Comparison of ENCODE assay signal across 8 mouse cellular contexts in genomic region chr19:5795668-5796572, GRCm38 (mm10). TPM values are rescaled to one million over a fixed set of nuclear protein-coding genes. Genes with fewer than 3 reads are reported as not detected.
DNase-seq lines count a peak whose midpoint lies in the region; ATAC-seq and TF ChIP-seq lines count a peak whose summit lies in the region.

No protein-coding gene starts in this region.

- in situ Hi-C loops in ES-E14 (cut with MboI; ENCODE audit: low sequenced_read_pairs in 2 of 2, unreplicated experiment in 2 of 2) = loop anchor here in 1 of 2 experiments (10.0 kb wide), 1 partner anchor 49 kb away; no protein-coding TSS in a partner anchor

- H3K27me3 ChIP-seq in heart, embryonic 13.5 days (replicated peaks) = no peaks in the 10 kb centered on the region
- no peaks in the 10 kb centered on the region for H3K27me3 ChIP-seq in forebrain, embryonic 16.5 days (replicated peaks; ENCODE audit: control insufficient read depth, insufficient read depth, low read length)
- no peaks in the 10 kb centered on the region for H3K27me3 ChIP-seq in liver, embryonic 16.5 days (ENCODE audit: control insufficient read depth, insufficient read depth, low read depth, low read length)

- peak overlapping the region; percentile 84 for H3K4me2 ChIP-seq in heart, embryonic 13.5 days
- H3K4me2 ChIP-seq in forebrain, embryonic 16.5 days (ENCODE audit: low read length) = peak overlapping the region; percentile 100
- peak overlapping the region; percentile 67 for H3K4me2 ChIP-seq in liver, embryonic 16.5 days (ENCODE audit: low read depth, low read length)

- peaks cover 39% of the 10 kb centered on the region for H3K4me1 ChIP-seq in heart, embryonic 13.5 days
- H3K4me1 ChIP-seq in ES-E14 (ENCODE audit: control insufficient read depth in 2 of 2, insufficient read depth in 2 of 2, low read length in 2 of 2, poor library complexity in 1 of 2) = no peaks in the 10 kb centered on the region
- peaks cover 39% of the 10 kb centered on the region for H3K4me1 ChIP-seq in forebrain, embryonic 16.5 days (replicated peaks; ENCODE audit: control insufficient read depth, insufficient read depth, low read length)
- peaks cover 42% of the 10 kb centered on the region for H3K4me1 ChIP-seq in liver, embryonic 16.5 days (ENCODE audit: control insufficient read depth, low read depth, low read length)

- peaks cover 56% of the 10 kb centered on the region for H3K36me3 ChIP-seq in heart, embryonic 13.5 days
- peaks cover 39% of the 10 kb centered on the region for H3K36me3 ChIP-seq in ES-E14 (ENCODE audit: control insufficient read depth, insufficient read depth, low read length, poor library complexity, severe bottlenecking)
- H3K36me3 ChIP-seq in forebrain, embryonic 16.5 days (ENCODE audit: control insufficient read depth, insufficient read depth) = peaks cover 15% of the 10 kb centered on the region
- H3K36me3 ChIP-seq in liver, embryonic 16.5 days (ENCODE audit: control insufficient read depth, insufficient read depth) = peaks cover 55% of the 10 kb centered on the region

- intact Hi-C loops in heart, postnatal 10 days (cut with DNase I) = no loop called here

- WGBS in heart, embryonic 13.5 days = 58% methylated on average over 11 of the region's 11 CpGs
- WGBS in forebrain, embryonic 16.5 days = 52% methylated on average over 11 of the region's 11 CpGs
- 62% methylated on average over 11 of the region's 11 CpGs for WGBS in liver, embryonic 16.5 days (ENCODE audit: insufficient replicate concordance)

- H3K9me3 ChIP-seq in heart, embryonic 13.5 days = no peaks in the 10 kb centered on the region
- H3K9me3 ChIP-seq in ES-E14 (ENCODE audit: control insufficient read depth, insufficient read depth, low read depth, low read length) = no peaks in the 10 kb centered on the region
- no peaks in the 10 kb centered on the region for H3K9me3 ChIP-seq in forebrain, embryonic 16.5 days (ENCODE audit: control insufficient read depth, low read length)
- no peaks in the 10 kb centered on the region for H3K9me3 ChIP-seq in liver, embryonic 16.5 days (replicated peaks; ENCODE audit: control insufficient read depth, low read length)

- peak overlapping the region; percentile 100 for H3K9ac ChIP-seq in heart, embryonic 13.5 days
- no peak overlapping the region; the same call in 1 of the 2 replicates for H3K9ac ChIP-seq in ES-E14 (ENCODE audit: insufficient read depth, low read depth, low read length, poor library complexity, severe bottlenecking)
- H3K9ac ChIP-seq in forebrain, embryonic 16.5 days (replicated peaks; ENCODE audit: low read depth, low read length) = peak overlapping the region; percentile 60
- no peak overlapping the region for H3K9ac ChIP-seq in liver, embryonic 16.5 days (ENCODE audit: low read depth, low read length)

- H3K27ac ChIP-seq in heart, embryonic 13.5 days (replicated peaks) = peak overlapping the region; percentile 77
- H3K27ac ChIP-seq in ES-E14 (ENCODE audit: insufficient read depth, low read depth, low read length, poor library complexity, severe bottlenecking) = peak overlapping the region; percentile 54; the same call in 1 of the 2 replicates
- no peak overlapping the region for H3K27ac ChIP-seq in forebrain, embryonic 16.5 days (ENCODE audit: low read length)
- peak overlapping the region; percentile 64 for H3K27ac ChIP-seq in liver, embryonic 16.5 days (ENCODE audit: low read length)

- no peak for ATAC-seq in heart, embryonic 13.5 days (ENCODE audit: extremely low read depth, insufficient number of reproducible peaks, low FRiP score, low TSS enrichment)
- ATAC-seq in forebrain, embryonic 16.5 days = no peak
- no peak for ATAC-seq in liver, embryonic 16.5 days (ENCODE audit: low read depth)

- H3K4me3 ChIP-seq in heart, embryonic 13.5 days = peak overlapping the region; percentile 95
- peak overlapping the region in 1 of 2 experiments; percentile 68; a peak in 2 of 4 replicates for H3K4me3 ChIP-seq in ES-E14 (ENCODE audit: insufficient read depth in 1 of 2, low read depth in 1 of 2, low read length in 2 of 2, poor library complexity in 1 of 2, severe bottlenecking in 1 of 2)
- peak overlapping the region; percentile 55 for H3K4me3 ChIP-seq in forebrain, embryonic 16.5 days (replicated peaks; ENCODE audit: low read length)
- peak overlapping the region; percentile 73; the same call in 1 of the 2 replicates for H3K4me3 ChIP-seq in liver, embryonic 16.5 days (ENCODE audit: low read depth, low read length)

- DNase-seq in heart, postnatal 10 days = no peak
- no peak for DNase-seq in ES-E14 (ENCODE audit: low read depth, low spot score)
- DNase-seq in frontal cortex, postnatal 10 days (ENCODE audit: low spot score in 2 of 2) = no peak
- DNase-seq in right cerebral cortex, postnatal 10 days (ENCODE audit: low spot score in 2 of 2) = no peak
- DNase-seq in layer of hippocampus, adult 9-11 months = no peak

TF ChIP-seq in ES-E14, 5 proteins besides CTCF, POLR2A, EP300 and RAD21:
- TF ChIP-seq HCFC1 (IDR thresholded peaks at IDR 0.05; ENCODE audit: borderline replicate concordance, insufficient read depth, low read length) (no peak), ZC3H11A (IDR thresholded peaks at IDR 0.05; ENCODE audit: borderline replicate concordance, low read depth, low read length) (no peak), ZNF384 (IDR thresholded peaks at IDR 0.05; ENCODE audit: low read depth, low read length) (no peak), MAFK (IDR thresholded peaks at IDR 0.05; ENCODE audit: insufficient read depth, low read depth, low read length) (no peak), CHD2 (IDR thresholded peaks at IDR 0.05; ENCODE audit: low read depth, low read length) (no peak)

RNA-seq across cellular contexts. Expression of gene Scyl1, which starts 24.7 kb away (rescaled TPM):
- 55.8 and 59.6 TPM in 2 replicates for polyA plus RNA-seq in heart, embryonic 13.5 days (2015; fragmentation: Nextera tagmentation; extraction: Ambion mirVana)
- total RNA-seq in heart, postnatal 10 days (2021) = 10 to 100 TPM; 63.4 to 65.7 TPM
- 55.6 and 80.8 TPM in 2 replicates for total RNA-seq in ES-E14 (2012; rRNA removed)
- polyA plus RNA-seq in forebrain, embryonic 16.5 days (2015; fragmentation: Nextera tagmentation; extraction: Ambion mirVana) = 66.2 and 79.4 TPM in 2 replicates
- polyA plus RNA-seq in liver, embryonic 16.5 days (2015; fragmentation: Nextera tagmentation; extraction: Ambion mirVana) = 19.3 and 21.5 TPM in 2 replicates

RNA-seq across cellular contexts. Expression of gene Ltbp3, which starts 55.2 kb away (rescaled TPM):
- 22.5 and 24.7 TPM in 2 replicates for polyA plus RNA-seq in heart, embryonic 13.5 days (2015; fragmentation: Nextera tagmentation; extraction: Ambion mirVana)
- 10 to 100 TPM; 77.0 to 79.2 TPM for total RNA-seq in heart, postnatal 10 days (2021)
- total RNA-seq in ES-E14 (2012; rRNA removed) = 7.0 and 7.8 TPM in 2 replicates
- polyA plus RNA-seq in forebrain, embryonic 16.5 days (2015; fragmentation: Nextera tagmentation; extraction: Ambion mirVana) = 11.4 and 11.6 TPM in 2 replicates
- polyA plus RNA-seq in liver, embryonic 16.5 days (2015; fragmentation: Nextera tagmentation; extraction: Ambion mirVana) = 0.74 and 4.6 TPM in 2 replicates

Comparison
In these comparisons a context has a peak if more than half of its experiments do, and no peak if none do; other contexts are left out.
1. H3K9ac ChIP-seq: peak in heart, embryonic 13.5 days (single experiment) and forebrain, embryonic 16.5 days (single experiment); none in ES-E14 (single experiment) and liver, embryonic 16.5 days (single experiment).
2. Peak in every context shown above with its lines, with median percentiles within 50 percentile points of each other: H3K4me2 ChIP-seq.